In the genomic region with DNA sequence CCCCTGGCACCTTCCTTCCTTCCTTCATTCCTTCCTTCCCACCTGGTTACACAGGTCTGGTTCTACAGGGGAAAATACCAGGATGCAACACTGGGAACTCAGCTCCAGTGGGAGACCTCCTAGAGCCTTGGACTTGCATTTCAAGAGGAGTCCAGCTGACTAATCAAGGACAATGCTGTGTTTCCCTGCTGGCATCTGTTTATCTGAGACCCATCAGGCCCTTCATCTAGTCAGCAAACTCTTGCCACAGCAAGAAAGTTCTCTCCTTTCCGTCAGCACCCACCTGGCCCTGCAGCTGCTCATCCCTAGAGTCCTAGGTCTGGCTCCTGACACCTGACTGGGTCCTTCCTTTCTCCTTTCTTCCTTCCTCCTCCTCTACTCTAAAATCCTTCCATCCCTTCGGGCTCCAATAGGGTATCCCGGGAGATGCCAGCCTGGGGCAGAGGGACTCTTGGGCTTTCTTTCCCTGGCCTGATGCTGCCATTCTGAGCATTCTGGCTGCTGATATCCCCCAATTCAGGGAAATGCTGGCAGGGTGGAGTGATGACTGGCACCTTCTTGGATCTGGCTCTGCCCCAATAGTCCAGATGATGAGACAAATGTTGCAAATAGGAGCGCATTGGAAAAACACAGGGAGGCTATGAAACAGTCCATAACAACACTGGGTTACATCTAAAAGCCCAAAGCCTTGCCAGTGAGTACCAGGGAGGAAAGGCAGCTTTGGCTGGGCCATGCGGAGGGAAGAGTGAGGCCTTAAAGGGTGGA, we compare ENCODE assay signal across 9 mouse cellular contexts. TPM values are rescaled to one million over a fixed set of nuclear protein-coding genes. Genes with fewer than 3 reads are reported as not detected.
DNase-seq lines count a peak whose midpoint lies in the region; ATAC-seq and TF ChIP-seq lines count a peak whose summit lies in the region.
"Had no signal": no experiment of that assay in that cellular context is flagged by ENCODE, and none has a peak within 500 bp of the region (broad histone marks: within the 10 kb centered on the region; RNA-seq: fewer than 3 reads in every experiment).

No protein-coding gene starts in this region.

- no peak overlapping the region for H3K27ac ChIP-seq in heart, embryonic 13.5 days (replicated peaks)
- no peak overlapping the region for H3K27ac ChIP-seq in bone marrow, adult 2 months (ENCODE audit: control insufficient read depth, insufficient read depth, low read depth, low read length, poor library complexity)
- H3K27ac ChIP-seq: kidney, postnatal 0 days had no signal

- 0 out of 2 replicates have a peak, but pooled peaks cover 1% of the 10 kb centered on the region for H3K27me3 ChIP-seq in heart, embryonic 13.5 days (replicated peaks)

- no peak for DNase-seq in heart, adult 11 months
- peak; percentile 47 to 56 for DNase-seq in cerebellum, postnatal 36 days
- peak; percentile 48 to 58 for DNase-seq in layer of hippocampus, postnatal 25 days (ENCODE audit: extremely low spot score in 1 of 2, low spot score in 1 of 2)
- DNase-seq in T-cell, adult 2 months (ENCODE audit: low spot score) = no peak
- DNase-seq in kidney, postnatal 25 days = no peak

- no peak for TF ChIP-seq POLR2A in bone marrow, adult 2 months (IDR thresholded peaks at IDR 0.05; ENCODE audit: borderline replicate concordance, control insufficient read depth, low read depth, low read length)

- TF ChIP-seq CTCF in bone marrow, adult 2 months (IDR thresholded peaks at IDR 0.05; ENCODE audit: control insufficient read depth, insufficient read depth, low read length) = no peak

- peaks cover 30% of the 10 kb centered on the region for H3K4me1 ChIP-seq in heart, embryonic 13.5 days
- H3K4me1 ChIP-seq in bone marrow, adult 2 months (ENCODE audit: control insufficient read depth, insufficient read depth, low read length) = peaks cover 3% of the 10 kb centered on the region; the same call in 1 of the 2 replicates

- H3K9me3 ChIP-seq in heart, embryonic 13.5 days = no peaks in the 10 kb centered on the region

- peaks cover 35% of the 10 kb centered on the region for H3K36me3 ChIP-seq in heart, embryonic 13.5 days

- ATAC-seq in heart, embryonic 13.5 days (ENCODE audit: extremely low read depth, insufficient number of reproducible peaks, low FRiP score, low TSS enrichment) = no peak
- no peak for ATAC-seq in megakaryocyte-erythroid progenitor cell, adult 5-6 weeks (replicated peaks; ENCODE audit: low FRiP score, low TSS enrichment, poor library complexity, severe bottlenecking)

- H3K4me2 ChIP-seq in heart, embryonic 13.5 days = peak overlapping the region; percentile 92

- 85% methylated on average over 5 of the region's 5 CpGs for WGBS in heart, embryonic 13.5 days
- 78% methylated on average over 5 of the region's 5 CpGs for WGBS in bone marrow, adult 2 months

- H3K9ac ChIP-seq in heart, embryonic 13.5 days = peak overlapping the region; percentile 45

- H3K4me3 ChIP-seq in heart, embryonic 13.5 days = 0 out of 2 replicates have a peak overlapping the region, but pooled peaks have one; percentile 88
- peak overlapping the region; percentile 15 for H3K4me3 ChIP-seq in bone marrow, adult 2 months (replicated peaks; ENCODE audit: control insufficient read depth, low read depth, low read length)

RNA-seq across cellular contexts. Expression of gene Csf1, which starts 2.7 kb away (rescaled TPM):
- 8.3 and 11.6 TPM in 2 replicates for polyA plus RNA-seq in heart, embryonic 13.5 days (2015; fragmentation: Nextera tagmentation; extraction: Ambion mirVana)
- 7.9 and 21.8 TPM in 2 replicates for polyA plus RNA-seq in bone marrow, adult 2 months (2011; ENCODE audit: insufficient read depth, insufficient read length, low replicate concordance, missing spikeins)
- total RNA-seq in layer of hippocampus, postnatal 25 days (2021) = 10 to 100 TPM; 17.1 to 18.6 TPM
- total RNA-seq in megakaryocyte-erythroid progenitor cell, adult 5-6 weeks (2014; fragmentation: Nextera tagmentation) = 0.35 TPM in 1 of 2 replicates, not detected in the other
- total RNA-seq in megakaryocyte-erythroid progenitor cell, adult 5-6 weeks (2017) = 0.50 TPM in 1 of 2 replicates, not detected in the other

Comparison
In these comparisons a context has a peak if more than half of its experiments do, and no peak if none do; other contexts are left out.
1. DNase-seq: peak in cerebellum, postnatal 36 days (2 of 2) and layer of hippocampus, postnatal 25 days (2 of 2); none in heart, adult 11 months (single experiment), T-cell, adult 2 months (single experiment) and kidney, postnatal 25 days (0 of 2).
2. RNA of gene Csf1, which starts 2.7 kb away (total RNA-seq): 17.1 to 18.6 TPM in layer of hippocampus, postnatal 25 days; 0.35 to 0.50 TPM in megakaryocyte-erythroid progenitor cell, adult 5-6 weeks; every median in the first group is over 10 times any median in the second.